Mouse (Mus musculus): ENCODE results near the gene Psip1.

Gene Psip1

GRCm38 (mm10) chr4:83417820-83418186 is 68.5 kb downstream of the Psip1 start:
- DNase-seq (ENCODE audit: low spot score in 2 of 2): no peak

- DNase-seq (ENCODE audit: low spot score in 2 of 2): peak; percentile 96 to 97
Measured at GRCm38 (mm10) chr4:83417160-83417819, 69.0 kb downstream of the Psip1 start, which contains the start of gene Snapc3. Gene Snapc3, plus strand, starts transcription at chr4:83417724.

- DNase-seq (ENCODE audit: low spot score in 2 of 2): no peak
Measured at GRCm38 (mm10) chr4:83414241-83414824, 71.9 kb downstream of the Psip1 start.

DNA sequence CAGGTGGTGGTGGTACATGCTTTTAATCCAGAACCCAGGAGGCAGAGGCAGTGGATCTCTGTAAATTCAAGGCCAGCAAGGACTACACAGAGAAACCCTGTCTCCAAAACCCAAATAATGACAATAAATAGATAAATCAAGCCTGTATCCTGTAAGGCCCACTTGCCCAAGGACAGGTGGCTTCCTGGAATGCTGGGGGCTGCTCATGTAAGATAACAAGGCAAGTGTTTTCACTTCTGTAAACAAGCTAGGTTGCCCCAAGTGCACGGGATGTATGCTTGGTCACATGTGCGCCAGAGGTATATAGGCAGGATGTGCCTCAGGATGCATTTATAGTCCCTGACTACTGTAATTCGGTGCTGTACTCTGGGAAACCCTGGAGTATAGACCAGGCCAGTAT is 74.2 kb downstream of the Psip1 start:
- no peak for DNase-seq (ENCODE audit: low spot score in 2 of 2)

- DNase-seq (ENCODE audit: low spot score in 2 of 2): no peak
Measured at GRCm38 (mm10) chr4:83409867-83410505, 76.3 kb downstream of the Psip1 start.

- DNase-seq (ENCODE audit: low spot score in 2 of 2): no peak
Measured at GRCm38 (mm10) chr4:83407688-83408087, 78.6 kb downstream of the Psip1 start.

Measured in right cerebral cortex, postnatal 36 days (tissue).